Mouse (Mus musculus) frontal cortex, adult 2 months (tissue): ENCODE data around the gene Rybp. TPM values are rescaled to one million over a fixed set of nuclear protein-coding genes. Genes with fewer than 3 reads are reported as not detected.

Experiments
- DNase-seq, 2 experiments: peaks; one replicate each; pipeline ENCODE4 v3.0.0; 2022; ENCODE audit warnings: low spot score in 1 of 2; ENCODE audit errors: extremely low spot score in 1 of 2
- polyA plus RNA-seq: library from polyadenylated mRNA; depleted of rRNA; stranded (reverse); fragments of >200 nt; gene quantifications from 2 replicates; pipeline ENCODE4 v1.2.3, GENCODE M21; 2012

Rybp gene
- polyA plus RNA-seq, 1 experiment = 42.8 TPM

DNA sequence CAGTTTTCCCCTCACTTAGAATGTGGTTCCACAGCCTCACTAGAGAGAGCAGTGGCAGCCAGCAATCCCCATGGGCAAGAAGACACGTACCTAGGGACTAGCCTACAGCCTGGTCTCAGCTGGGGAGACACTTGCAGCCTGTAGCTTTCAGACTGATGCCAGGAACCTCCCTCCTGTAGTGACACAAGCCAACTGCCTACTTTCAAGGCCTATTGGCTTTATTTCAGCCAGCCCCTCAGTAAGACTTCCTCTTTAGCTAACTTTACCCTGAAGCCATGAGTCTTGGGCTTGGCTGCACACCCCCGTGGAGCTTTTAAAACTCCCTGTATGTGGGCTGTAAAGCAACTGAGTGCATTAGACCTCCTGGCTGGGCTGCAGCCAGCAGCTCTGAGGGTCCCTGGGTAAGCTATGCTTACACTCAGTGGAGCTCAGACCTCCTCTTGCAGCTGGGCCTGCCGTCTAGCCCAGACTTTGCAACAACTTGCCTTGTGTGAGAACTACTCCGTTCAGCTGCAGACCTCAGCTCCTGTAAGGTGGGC lies 94.5 kb downstream of the Rybp start:
- no peak for DNase-seq

DNA sequence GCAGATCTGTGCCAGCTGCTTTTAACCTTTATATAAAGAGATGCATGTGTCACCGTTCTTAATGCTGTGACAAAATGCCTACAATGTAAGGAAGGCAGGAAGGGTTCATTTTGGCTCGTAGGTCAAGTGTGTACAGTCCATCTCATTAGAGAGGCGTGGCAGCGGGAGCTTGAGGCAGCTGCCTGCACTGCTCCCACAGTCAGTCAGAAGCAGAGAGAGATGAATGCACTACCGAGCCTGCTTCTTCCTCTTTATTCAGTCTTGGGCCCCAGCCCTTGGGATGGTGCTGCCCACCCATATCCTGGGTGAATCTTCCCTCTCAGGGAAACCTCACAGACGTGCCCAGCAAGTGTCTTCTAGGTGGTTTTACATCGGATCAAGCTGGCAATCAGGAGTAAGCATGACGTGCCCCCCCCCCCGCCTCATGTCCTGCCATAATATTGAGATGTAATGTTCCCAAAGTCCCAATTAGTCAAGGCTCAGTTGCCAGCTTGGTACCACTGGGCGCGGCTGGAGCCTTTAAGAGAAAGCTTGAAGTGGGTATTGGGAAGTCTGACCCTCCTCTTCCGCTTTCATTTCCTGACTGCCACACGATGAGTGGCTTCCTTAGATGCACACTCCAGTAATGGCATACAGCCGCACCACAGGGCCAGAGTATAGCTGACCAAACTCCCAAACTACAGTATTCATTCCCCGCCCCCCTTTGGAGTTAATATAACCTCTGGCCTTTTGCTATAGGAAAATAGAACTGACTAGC lies 96.3 kb downstream of the Rybp start:
- DNase-seq = no peak

DNA sequence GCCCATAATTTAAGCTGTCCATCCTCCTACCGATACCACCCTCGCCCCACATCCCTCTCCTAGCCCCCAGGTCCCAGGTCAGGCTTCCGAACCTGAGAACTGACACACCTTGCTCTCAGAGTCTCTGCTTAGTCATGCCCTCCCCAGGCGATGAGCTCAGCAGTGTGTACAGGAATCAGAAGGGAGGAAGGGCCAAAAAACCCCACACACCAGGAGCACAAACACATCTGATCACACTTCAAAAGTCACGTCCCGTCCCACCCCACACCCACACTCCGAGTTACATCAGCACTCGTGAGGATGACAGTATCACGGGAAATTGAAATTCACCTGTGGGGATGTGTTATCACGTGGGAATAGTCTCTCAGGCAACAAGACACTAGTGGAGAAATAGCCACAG lies 97.0 kb downstream of the Rybp start:
- DNase-seq = no peak

DNA sequence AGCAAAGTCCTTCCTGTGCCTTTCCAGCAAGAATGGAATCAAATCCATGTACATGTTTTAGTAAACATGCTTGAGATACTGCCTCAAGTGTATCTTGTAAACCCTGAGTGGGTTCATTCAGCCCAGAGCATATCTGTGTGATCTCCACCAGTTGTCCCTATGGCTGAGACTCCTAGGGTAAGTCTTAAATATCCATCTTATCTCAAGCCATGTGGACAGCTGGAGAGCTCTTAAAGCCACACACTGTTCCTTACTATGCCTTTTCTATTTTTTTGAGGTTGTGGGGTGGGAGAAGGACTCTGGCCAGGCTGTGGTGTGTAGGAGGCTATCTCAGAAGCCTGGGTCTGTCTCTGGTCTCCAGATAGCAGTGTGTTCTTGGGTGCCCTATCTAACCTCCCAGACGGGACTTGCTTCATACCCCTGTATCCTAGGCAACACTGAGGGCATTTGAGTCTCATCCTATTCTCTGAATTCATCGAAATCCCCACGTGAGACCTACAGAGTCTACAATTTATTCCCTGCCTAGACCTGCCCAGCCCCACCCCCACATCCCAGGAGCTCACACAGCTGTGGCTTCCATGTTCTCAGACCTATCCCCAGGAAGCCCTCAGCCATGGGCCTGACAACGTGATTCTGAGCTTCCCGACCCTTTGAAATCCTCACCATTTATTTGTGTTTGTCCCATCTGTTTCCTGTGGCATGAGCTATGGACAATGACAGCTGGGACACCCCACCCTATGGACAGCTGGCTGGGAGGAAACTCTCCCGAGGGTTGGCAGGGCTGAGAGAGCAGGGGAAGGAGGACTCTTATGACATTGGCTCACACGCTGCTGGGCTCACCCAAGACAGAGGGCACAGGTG lies 98.2 kb downstream of the Rybp start:
- no peak for DNase-seq

DNA sequence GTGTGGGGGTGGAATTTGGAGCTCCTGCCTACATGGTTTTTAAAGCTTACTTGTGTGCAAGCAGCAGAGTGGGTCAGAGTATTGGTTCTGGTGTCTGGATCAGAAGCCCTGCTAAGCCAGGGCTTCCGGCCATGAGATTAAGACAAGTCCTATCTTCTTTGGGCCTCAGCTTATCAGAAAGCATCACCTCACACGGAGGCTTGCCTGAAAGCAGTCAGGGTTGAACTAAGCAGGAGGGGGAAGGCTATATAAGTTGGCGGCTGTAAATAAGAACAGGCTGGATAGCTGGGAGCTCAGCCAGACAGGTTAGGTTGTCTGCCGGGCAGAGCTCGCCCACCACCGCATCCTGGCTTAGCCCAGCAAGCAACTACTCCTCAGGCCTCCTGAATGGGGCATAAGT lies 99.5 kb downstream of the Rybp start:
- DNase-seq = no peak

DNA sequence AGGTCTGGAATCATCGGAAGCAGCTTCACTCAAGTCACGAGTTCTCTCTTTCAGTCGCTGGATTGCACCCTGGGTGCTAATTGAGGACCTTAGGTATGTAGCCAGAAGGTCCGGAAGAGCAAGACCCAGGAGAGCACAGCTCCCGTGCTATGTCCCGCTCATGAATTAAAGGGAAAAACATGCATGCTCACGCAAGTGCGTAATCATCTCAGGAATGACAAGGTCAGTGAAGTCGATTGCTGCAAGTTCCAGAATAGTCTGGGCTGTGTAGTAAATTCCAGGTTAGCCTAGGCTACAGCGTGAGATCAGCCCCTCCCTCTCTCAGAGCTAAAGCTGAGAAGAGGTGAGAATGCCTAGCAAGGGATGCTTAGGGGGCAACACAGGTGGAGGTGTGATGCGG lies 100.5 kb downstream of the Rybp start:
- DNase-seq = no peak

DNA sequence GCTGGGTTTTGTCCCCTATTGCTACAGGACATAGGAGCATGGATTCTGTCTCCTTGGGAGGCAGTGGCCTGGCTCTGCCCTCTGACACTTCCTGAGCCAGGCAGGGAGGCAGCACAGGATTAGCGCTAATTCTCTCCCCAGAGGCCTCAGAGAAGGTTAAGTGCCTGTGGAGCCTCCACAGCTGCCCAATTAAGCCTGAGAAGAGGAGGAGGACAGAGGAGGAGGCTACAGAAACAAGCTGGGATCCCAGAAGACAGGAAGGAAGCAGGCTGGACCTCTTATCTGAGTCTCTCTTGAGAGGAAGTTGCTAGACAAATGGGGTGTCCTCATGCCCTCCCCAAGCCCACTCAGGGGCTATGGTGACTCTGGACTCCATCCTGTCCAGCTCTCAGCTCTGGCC lies 101.8 kb downstream of the Rybp start:
- DNase-seq = no peak

DNA sequence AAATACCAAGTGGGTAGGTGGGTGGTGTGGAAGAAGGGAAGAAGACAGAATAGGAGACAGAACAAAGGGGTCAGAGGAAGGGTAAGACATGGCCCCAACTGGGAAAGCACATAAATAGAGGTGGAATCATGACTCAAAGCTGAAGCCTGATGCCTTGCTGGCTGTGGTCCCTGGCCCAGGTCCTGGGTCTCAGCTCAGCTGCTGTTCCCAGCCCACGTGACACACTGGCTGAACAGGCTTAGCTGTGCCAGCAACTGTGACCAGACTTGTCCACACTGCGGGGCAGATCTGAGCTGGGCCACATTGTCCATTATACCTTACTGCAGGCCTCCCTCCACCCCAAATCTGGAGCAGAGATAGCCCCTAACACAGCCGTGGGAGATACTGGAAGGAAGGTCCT lies 103.9 kb downstream of the Rybp start:
- no peak for DNase-seq

DNA sequence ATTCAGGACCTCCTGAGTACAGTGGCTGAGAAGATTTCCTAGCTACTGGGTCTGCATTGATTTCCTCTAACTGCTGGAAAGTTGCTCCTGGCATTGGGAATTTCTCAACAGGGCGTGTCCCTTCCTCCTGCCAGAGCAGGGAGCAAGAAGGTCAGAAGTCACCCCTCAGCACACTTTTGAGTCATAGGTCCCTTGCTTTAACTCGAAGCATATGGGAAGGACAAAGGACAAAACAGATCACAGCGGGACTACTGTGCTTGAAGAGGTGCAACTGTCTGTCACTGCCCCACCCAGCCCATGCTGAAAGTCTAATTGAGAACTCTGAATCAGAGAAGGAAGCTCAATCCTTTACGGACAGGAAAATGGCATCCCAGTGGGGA lies 106.4 kb downstream of the Rybp start:
- DNase-seq = no peak

DNA sequence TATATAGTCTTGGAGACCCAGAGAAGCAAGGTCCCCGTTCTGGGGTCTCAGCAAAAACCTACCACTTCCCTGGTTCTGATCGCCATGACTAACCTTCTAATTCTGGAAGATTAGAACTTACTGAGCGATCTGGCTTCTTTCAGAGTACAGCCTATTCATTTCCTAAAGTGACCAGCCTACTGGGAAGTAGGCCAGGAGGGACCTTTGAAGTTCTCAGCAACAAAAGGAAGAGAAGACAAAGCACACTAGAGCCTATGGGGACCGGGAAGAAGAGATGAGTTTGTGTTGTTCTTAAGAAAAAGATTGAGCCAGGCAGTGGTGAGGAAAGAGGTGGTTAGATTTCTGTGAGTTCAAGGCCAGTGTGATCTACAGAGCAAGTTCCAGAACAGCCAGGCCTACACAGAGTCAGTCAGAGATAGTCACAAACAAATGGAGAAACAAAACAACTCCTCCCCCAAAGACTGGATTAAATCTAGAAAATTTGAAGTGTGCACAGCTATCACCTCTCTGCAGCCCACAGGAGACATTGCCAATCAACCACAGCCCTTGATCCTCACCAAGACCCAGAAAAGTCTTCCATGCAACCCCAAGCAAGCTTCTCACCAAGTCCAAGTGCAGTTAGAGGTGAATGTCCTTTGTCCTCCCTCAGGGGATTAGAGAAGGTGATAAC lies 106.9 kb downstream of the Rybp start:
- no peak for DNase-seq

DNA sequence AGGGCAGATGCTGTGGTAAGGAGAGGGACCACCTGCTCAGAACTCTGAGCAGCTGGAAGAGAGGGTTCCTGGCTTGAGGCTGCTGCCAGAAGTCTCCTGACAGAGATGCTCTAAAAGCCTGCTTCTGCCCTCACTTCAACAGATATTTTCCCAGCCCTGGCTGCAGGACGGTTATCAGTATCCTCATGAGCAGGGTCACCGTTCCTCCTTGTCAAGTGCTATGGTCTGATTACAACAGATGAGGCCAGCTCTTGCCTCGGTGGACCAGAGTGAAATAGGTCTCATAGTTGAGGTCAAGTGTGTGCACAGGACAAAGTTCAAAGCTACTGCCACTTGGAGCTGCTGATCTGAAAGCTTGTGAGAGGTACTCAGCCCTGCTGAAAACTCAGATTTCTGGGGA lies 108.5 kb downstream of the Rybp start:
- no peak for DNase-seq
